Mouse (Mus musculus) heart, postnatal 0 days (tissue): Measurements from ENCODE around the gene Brap.

Experiments
- CTCF ChIP-seq: IDR thresholded peaks from 2 replicates; pipeline ENCODE4 v1.5.1; 2016; ENCODE audit warnings: antibody characterized with exemption, control low read depth, low read depth
- EP300 ChIP-seq: IDR thresholded peaks from 2 replicates; pipeline ENCODE4 v1.6.1; 2016; ENCODE audit warnings: antibody characterized with exemption, low read depth

- TF ChIP-seq CTCF (no peak), EP300 (no peak)
Observed at GRCm38 (mm10) chr5:121730057-121730456, 69.7 kb downstream of the Brap start.
